Mouse (Mus musculus): ENCODE measurements around the gene Rbm20.

Gene Rbm20

GRCm38 (mm10) chr19:53851352-53851751 is 174.2 kb downstream of the Rbm20 start:
- DNase-seq (ENCODE audit: low spot score): no peak

- no peak for DNase-seq (ENCODE audit: low spot score)
Measured at GRCm38 (mm10) chr19:53851826-53852698, 175.0 kb downstream of the Rbm20 start.

GRCm38 (mm10) chr19:53852699-53853451 is 175.8 kb downstream of the Rbm20 start:
- peak; percentile 62 for DNase-seq (ENCODE audit: low spot score)

- DNase-seq (ENCODE audit: low spot score): no peak
Measured at GRCm38 (mm10) chr19:53854978-53855377, 177.9 kb downstream of the Rbm20 start.

GRCm38 (mm10) chr19:53855781-53856180 is 178.7 kb downstream of the Rbm20 start:
- DNase-seq (ENCODE audit: low spot score): no peak

GRCm38 (mm10) chr19:53856794-53857193 is 179.7 kb downstream of the Rbm20 start:
- no peak for DNase-seq (ENCODE audit: low spot score)

- no peak for DNase-seq (ENCODE audit: low spot score)
Measured at GRCm38 (mm10) chr19:53857962-53858361, 180.9 kb downstream of the Rbm20 start.

GRCm38 (mm10) chr19:53859149-53859548 is 182.0 kb downstream of the Rbm20 start:
- no peak for DNase-seq (ENCODE audit: low spot score)

- no peak for DNase-seq (ENCODE audit: low spot score)
Measured at GRCm38 (mm10) chr19:53859593-53859992, 182.5 kb downstream of the Rbm20 start.

- DNase-seq (ENCODE audit: low spot score): no peak
Measured at GRCm38 (mm10) chr19:53861346-53861745, 184.2 kb downstream of the Rbm20 start.

GRCm38 (mm10) chr19:53862573-53863246 is 185.6 kb downstream of the Rbm20 start:
- DNase-seq (ENCODE audit: low spot score): no peak

- no peak for DNase-seq (ENCODE audit: low spot score)
Measured at GRCm38 (mm10) chr19:53867238-53867637, 190.1 kb downstream of the Rbm20 start.

- no peak for DNase-seq (ENCODE audit: low spot score)
Measured at GRCm38 (mm10) chr19:53868125-53868524, 191.0 kb downstream of the Rbm20 start.

GRCm38 (mm10) chr19:53868796-53869195 is 191.7 kb downstream of the Rbm20 start:
- DNase-seq (ENCODE audit: low spot score): no peak

GRCm38 (mm10) chr19:53869427-53870385 is 192.6 kb downstream of the Rbm20 start:
- DNase-seq (ENCODE audit: low spot score): no peak

GRCm38 (mm10) chr19:53870568-53870967 is 193.5 kb downstream of the Rbm20 start:
- no peak for DNase-seq (ENCODE audit: low spot score)

GRCm38 (mm10) chr19:53871502-53871901 is 194.4 kb downstream of the Rbm20 start:
- no peak for DNase-seq (ENCODE audit: low spot score)

- no peak for DNase-seq (ENCODE audit: low spot score)
Measured at GRCm38 (mm10) chr19:53872994-53873713, 196.0 kb downstream of the Rbm20 start.

GRCm38 (mm10) chr19:53875246-53875645 is 198.1 kb downstream of the Rbm20 start:
- DNase-seq (ENCODE audit: low spot score): no peak

GRCm38 (mm10) chr19:53877779-53878178 is 200.7 kb downstream of the Rbm20 start:
- no peak for DNase-seq (ENCODE audit: low spot score)

GRCm38 (mm10) chr19:53880460-53880859 is 203.4 kb downstream of the Rbm20 start:
- DNase-seq (ENCODE audit: low spot score): no peak

Measured in left cerebral cortex, adult 11 months (tissue).